Mouse (Mus musculus) CD4-positive, CD25-positive, alpha-beta regulatory T cell, adult 2 months (primary cell): ENCODE measurements around the gene Cobll1.

ENCODE experiments used
- DNase-seq: peaks from one replicate; pipeline ENCODE4 v3.0.0-alpha.2; 2012; ENCODE audit warnings: low read depth, low spot score

The Cobll1 gene

GRCm38 (mm10) chr2:65093990-65094389 is 145.2 kb downstream of the Cobll1 start:
- no peak for DNase-seq

GRCm38 (mm10) chr2:65090986-65091385 is 148.2 kb downstream of the Cobll1 start:
- DNase-seq: no peak

- no peak for DNase-seq
Observed at GRCm38 (mm10) chr2:65087197-65087596, 152.0 kb downstream of the Cobll1 start.

DNA sequence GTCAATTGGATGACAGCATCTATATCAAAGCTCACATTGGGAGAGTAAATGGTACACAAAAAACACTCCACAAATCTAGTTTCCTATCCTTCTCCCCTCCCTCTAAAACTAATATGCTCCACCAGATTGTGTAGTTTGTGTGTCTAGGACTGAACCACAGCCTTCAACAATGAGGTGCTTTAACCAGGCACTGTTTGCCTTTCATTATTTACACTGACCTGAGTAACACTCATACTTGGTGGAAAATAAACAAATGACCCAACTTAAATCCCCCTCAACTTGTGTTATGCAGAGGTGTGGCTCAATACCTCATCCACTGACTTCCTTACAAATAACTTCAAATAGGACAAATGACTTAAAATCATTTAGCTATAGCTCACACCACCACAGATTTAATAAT is 155.8 kb downstream of the Cobll1 start:
- no peak for DNase-seq

GRCm38 (mm10) chr2:65077544-65077943 is 161.7 kb downstream of the Cobll1 start:
- no peak for DNase-seq

DNA sequence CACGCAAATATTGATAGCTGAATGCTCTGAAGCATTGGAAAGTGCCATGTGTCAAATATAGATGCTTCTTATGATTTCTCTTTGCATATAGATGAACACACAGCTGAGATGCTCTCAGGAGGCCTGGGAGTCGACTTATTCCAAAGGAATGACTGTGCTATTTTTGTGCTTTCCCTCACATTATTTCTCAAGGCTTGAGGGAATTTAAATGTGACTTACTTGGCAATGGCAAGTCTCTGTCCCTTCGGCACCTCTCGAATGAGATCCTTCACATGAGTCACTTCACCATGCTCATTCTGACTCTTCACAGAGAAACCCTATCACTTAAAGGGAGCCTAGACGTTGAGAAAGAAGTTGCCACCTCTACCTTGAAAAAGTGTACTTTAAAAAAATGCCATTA is 163.4 kb downstream of the Cobll1 start:
- DNase-seq: no peak

DNA sequence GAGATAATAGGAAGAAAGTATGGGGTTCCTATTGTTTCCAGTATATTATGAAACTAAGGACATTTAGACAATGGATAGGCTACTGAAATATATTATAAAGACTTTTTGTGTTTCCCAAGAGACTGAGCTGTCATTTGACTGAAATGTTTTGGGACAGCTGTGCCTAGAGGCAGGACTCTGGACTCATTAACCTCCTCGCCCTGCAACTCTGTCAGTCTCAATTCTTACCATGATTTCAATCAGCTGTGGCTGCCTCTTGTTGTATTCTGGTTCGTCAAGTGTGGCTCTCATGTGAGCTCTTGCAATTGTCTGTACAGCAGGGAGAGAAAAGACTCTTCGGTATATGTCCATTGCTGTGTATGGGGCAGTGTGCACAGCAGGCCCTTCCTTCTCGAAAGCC is 163.8 kb downstream of the Cobll1 start:
- no peak for DNase-seq

DNA sequence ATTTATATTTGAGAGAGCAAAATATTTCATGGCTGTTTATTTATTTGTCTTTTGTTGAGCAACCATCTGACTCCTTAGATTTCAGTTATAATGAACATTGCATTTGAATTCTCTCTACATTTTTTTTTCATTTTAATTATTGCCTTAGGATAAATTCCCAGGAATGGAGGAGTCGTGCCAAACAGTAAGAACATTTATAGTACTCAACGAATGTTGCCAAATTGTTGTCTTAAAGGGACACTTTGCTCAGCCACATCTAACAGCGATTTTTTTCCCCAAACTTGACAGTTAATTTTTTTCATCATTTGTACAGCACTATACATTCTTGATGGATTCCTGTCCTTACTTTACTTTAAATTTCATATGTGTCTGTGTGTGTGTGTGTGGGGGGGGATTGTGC is 167.0 kb downstream of the Cobll1 start:
- DNase-seq: no peak

- no peak for DNase-seq
Observed at GRCm38 (mm10) chr2:65053764-65054163, 185.4 kb downstream of the Cobll1 start.

DNA sequence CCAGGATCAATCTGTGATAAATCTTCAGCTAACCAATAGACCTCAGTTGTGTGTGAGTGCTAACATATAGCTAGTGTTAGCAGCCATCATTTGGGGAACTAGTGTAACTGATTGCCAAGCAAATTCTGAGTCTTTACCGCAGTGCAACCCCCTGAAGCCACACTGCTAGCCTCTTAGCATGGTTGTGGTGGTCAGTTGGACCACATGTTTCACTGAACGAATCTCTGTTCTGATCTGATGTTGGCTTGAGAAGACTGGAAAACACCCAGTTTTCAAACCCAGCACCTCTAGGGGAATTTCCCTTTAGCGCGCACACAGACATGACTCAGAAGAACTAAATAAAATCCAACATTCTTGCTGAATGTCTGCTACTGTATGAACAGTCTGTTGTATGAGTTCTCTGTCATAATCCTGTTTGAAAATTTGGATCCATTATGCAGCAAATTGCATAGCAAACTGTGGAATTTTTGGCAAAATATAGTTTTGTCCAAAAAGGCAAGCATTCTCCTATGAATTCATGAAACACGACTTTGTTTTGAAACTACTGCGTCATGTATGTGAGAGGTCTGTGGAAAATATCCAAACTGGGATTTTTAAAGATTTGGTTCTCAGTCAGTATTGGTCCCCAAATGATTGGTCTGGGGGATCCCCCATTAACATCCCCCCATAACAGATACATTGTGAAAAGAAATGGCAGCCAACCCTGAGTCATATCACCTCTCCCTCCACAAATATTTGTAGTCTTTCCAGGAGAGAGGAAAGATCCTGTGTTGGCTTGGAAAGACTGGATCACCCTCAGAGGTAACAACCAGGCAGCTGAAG is 186.8 kb downstream of the Cobll1 start:
- no peak for DNase-seq

- DNase-seq: no peak
Observed at GRCm38 (mm10) chr2:65050776-65051175, 188.4 kb downstream of the Cobll1 start.

GRCm38 (mm10) chr2:65048234-65049017 is 190.8 kb downstream of the Cobll1 start:
- DNase-seq: no peak
